Mouse (Mus musculus) kidney, adult 2 months (tissue): Measurements from ENCODE around the gene Glcci1.

Experiments used
- CTCF ChIP-seq: fragments of 200-500 bp; conservative IDR thresholded peaks from 2 replicates; pipeline ENCODE4 v1.5.1; 2011; ENCODE audit warnings: low read depth, mild to moderate bottlenecking, control low read depth, low read length, moderate library complexity, mixed read lengths; ENCODE audit not compliant: insufficient read depth, insufficient read length
- POLR2A ChIP-seq: fragments of 200-500 bp; IDR thresholded peaks from one replicate; pipeline ENCODE4 v1.6.1; 2011; ENCODE audit warnings: low read depth, low read length, control low read depth

- TF ChIP-seq POLR2A (no peak), CTCF (no peak)
Measured at GRCm38 (mm10) chr6:8536944-8537343, 27.5 kb downstream of the Glcci1 start.
